Mouse (Mus musculus) urinary bladder, postnatal 14 days (tissue): ENCODE measurements at regions not wholly inside any gene's neighbourhood (a gene's known extent, or its start where the extent isn't known, plus 50 kb on each side); places are given as distances from the start of the nearest gene placed in this dataset.
A peak's percentile ranks its signal among the peaks of the same experiment; 100 is the strongest.

Experiments
- DNase-seq: peaks from one replicate; pipeline ENCODE4 v3.0.0; 2021; ENCODE audit warnings: low spot score

GRCm38 (mm10) chr15:57187840-57188457, 289.5 kb downstream of the Slc22a22 start:
- DNase-seq, result no peak

- DNase-seq, result no peak
Observed at GRCm38 (mm10) chr15:57179138-57179537, 298.3 kb downstream of the Slc22a22 start.

- no peak for DNase-seq
Observed at GRCm38 (mm10) chr15:57172723-57173122, 304.7 kb downstream of the Slc22a22 start.

- no peak for DNase-seq
Observed at GRCm38 (mm10) chr15:57162401-57163343, 314.8 kb downstream of the Slc22a22 start.

- DNase-seq, result peak; percentile 43
Observed at GRCm38 (mm10) chr15:57140130-57140750, 337.2 kb downstream of the Slc22a22 start.

GRCm38 (mm10) chr15:57104711-57105110, 372.7 kb downstream of the Slc22a22 start:
- DNase-seq, result no peak

- no peak for DNase-seq
Observed at GRCm38 (mm10) chr15:57097309-57097708, 380.1 kb downstream of the Slc22a22 start.

- no peak for DNase-seq
Observed at GRCm38 (mm10) chr15:57079806-57080205, 397.6 kb downstream of the Slc22a22 start.

- DNase-seq, result no peak
Observed at GRCm38 (mm10) chr15:57073776-57074175, 403.6 kb downstream of the Slc22a22 start.

GRCm38 (mm10) chr15:57061502-57061901, 415.9 kb downstream of the Slc22a22 start:
- no peak for DNase-seq

GRCm38 (mm10) chr15:57059550-57060195, 417.8 kb downstream of the Slc22a22 start:
- DNase-seq, result no peak

GRCm38 (mm10) chr15:57052287-57052686, 425.1 kb downstream of the Slc22a22 start:
- DNase-seq, result no peak

- DNase-seq, result no peak
Observed at GRCm38 (mm10) chr15:57036806-57037566, 440.4 kb downstream of the Slc22a22 start.

GRCm38 (mm10) chr15:57033012-57033411, 444.4 kb downstream of the Slc22a22 start:
- no peak for DNase-seq
